Comparison of ENCODE assay signal across 25 mouse cellular contexts in genomic region chr19:47405548-47405947, GRCm38 (mm10). TPM values are rescaled to one million over a fixed set of nuclear protein-coding genes. Genes with fewer than 3 reads are reported as not detected.
A peak's percentile ranks its signal among the peaks of the same experiment; 100 is the strongest.
DNase-seq lines count a peak whose midpoint lies in the region; ATAC-seq and TF ChIP-seq lines count a peak whose summit lies in the region.
"Had no signal": no experiment of that assay in that cellular context is flagged by ENCODE, and none has a peak within 500 bp of the region (broad histone marks: within the 10 kb centered on the region; RNA-seq: fewer than 3 reads in every experiment).

No protein-coding gene starts in this region.

- no peak for TF ChIP-seq EP300 in liver, embryonic 14.5 days (IDR thresholded peaks at IDR 0.05; ENCODE audit: low read depth)
- TF ChIP-seq EP300 in liver, postnatal 0 days (IDR thresholded peaks at IDR 0.05; ENCODE audit: low read depth): no peak

- H3K4me1 ChIP-seq in liver, embryonic 13.5 days (replicated peaks): peaks cover 80% of the 10 kb centered on the region
- peaks cover 50% of the 10 kb centered on the region for H3K4me1 ChIP-seq in liver, embryonic 11.5 days (replicated peaks; ENCODE audit: control insufficient read depth, insufficient read depth, low read length)
- H3K4me1 ChIP-seq in liver, embryonic 14.5 days (replicated peaks; ENCODE audit: control insufficient read depth in 2 of 2, insufficient read depth in 2 of 2, low read length in 1 of 2): peaks cover 53 to 59% of the 10 kb centered on the region in 2 experiments
- H3K4me1 ChIP-seq in liver, postnatal 0 days (ENCODE audit: insufficient read depth): peaks cover 44% of the 10 kb centered on the region
- H3K4me1 ChIP-seq: forebrain, embryonic 13.5 days had no signal

- peak overlapping the region; percentile 35; the same call in 1 of the 2 replicates for H3K27ac ChIP-seq in gastrocnemius, adult 2 months
- peak overlapping the region; percentile 44 for H3K27ac ChIP-seq in liver, embryonic 13.5 days
- no peak overlapping the region for H3K27ac ChIP-seq in liver, embryonic 11.5 days (ENCODE audit: low read depth, low read length)
- peak overlapping the region; percentile 57 for H3K27ac ChIP-seq in liver, embryonic 14.5 days
- H3K27ac ChIP-seq in liver, postnatal 0 days (ENCODE audit: low read depth): peak overlapping the region; percentile 69
- H3K27ac ChIP-seq: forebrain, embryonic 10.5 days; forebrain, embryonic 13.5 days; heart, embryonic 15.5 days; hindbrain, embryonic 14.5 days; hindbrain, postnatal 0 days had no signal

- no peaks in the 10 kb centered on the region for H3K9me3 ChIP-seq in liver, embryonic 13.5 days (replicated peaks)
- no peaks in the 10 kb centered on the region for H3K9me3 ChIP-seq in liver, embryonic 11.5 days (ENCODE audit: control insufficient read depth, low read length)
- no peaks in the 10 kb centered on the region for H3K9me3 ChIP-seq in liver, embryonic 14.5 days (ENCODE audit: control insufficient read depth, low read length)
- H3K9me3 ChIP-seq in liver, postnatal 0 days (ENCODE audit: low read length): no peaks in the 10 kb centered on the region
- H3K9me3 ChIP-seq: forebrain, embryonic 10.5 days; heart, embryonic 15.5 days had no signal

- no peak overlapping the region for H3K4me2 ChIP-seq in liver, embryonic 13.5 days
- no peak overlapping the region for H3K4me2 ChIP-seq in liver, embryonic 11.5 days
- no peak overlapping the region for H3K4me2 ChIP-seq in liver, embryonic 14.5 days (ENCODE audit: low read depth)
- H3K4me2 ChIP-seq in liver, postnatal 0 days (ENCODE audit: low read depth, low read length): no peak overlapping the region
- H3K4me2 ChIP-seq: forebrain, embryonic 13.5 days; heart, embryonic 12.5 days; heart, embryonic 15.5 days; hindbrain, embryonic 14.5 days had no signal

- H3K4me3 ChIP-seq in gastrocnemius, adult 2 months: no peak overlapping the region
- H3K4me3 ChIP-seq in liver, embryonic 13.5 days (replicated peaks): no peak overlapping the region
- H3K4me3 ChIP-seq in liver, embryonic 11.5 days (ENCODE audit: low read depth, low read length): no peak overlapping the region
- H3K4me3 ChIP-seq in liver, embryonic 14.5 days (ENCODE audit: insufficient read depth in 1 of 2, low read depth in 2 of 2, low read length in 2 of 2): no peak overlapping the region
- no peak overlapping the region for H3K4me3 ChIP-seq in liver, postnatal 0 days (ENCODE audit: low read depth, low read length)
- H3K4me3 ChIP-seq: forebrain, embryonic 10.5 days; forebrain, embryonic 13.5 days; heart, embryonic 12.5 days; heart, embryonic 15.5 days had no signal

- no peaks in the 10 kb centered on the region for H3K36me3 ChIP-seq in liver, embryonic 13.5 days
- H3K36me3 ChIP-seq in liver, embryonic 11.5 days (ENCODE audit: control insufficient read depth, insufficient read depth, low read length): no peaks in the 10 kb centered on the region
- no peaks in the 10 kb centered on the region for H3K36me3 ChIP-seq in liver, embryonic 14.5 days (replicated peaks; ENCODE audit: control insufficient read depth, insufficient read depth, low read depth)
- H3K36me3 ChIP-seq in liver, postnatal 0 days (replicated peaks; ENCODE audit: insufficient read depth, low read length): no peaks in the 10 kb centered on the region
- H3K36me3 ChIP-seq: forebrain, embryonic 10.5 days had no signal

- no peaks in the 10 kb centered on the region for H3K27me3 ChIP-seq in liver, embryonic 13.5 days
- H3K27me3 ChIP-seq in liver, embryonic 11.5 days (replicated peaks; ENCODE audit: control insufficient read depth, insufficient read depth, low read length): no peaks in the 10 kb centered on the region
- no peaks in the 10 kb centered on the region for H3K27me3 ChIP-seq in liver, embryonic 14.5 days (ENCODE audit: control insufficient read depth, insufficient read depth, low read length)
- H3K27me3 ChIP-seq in liver, postnatal 0 days (ENCODE audit: insufficient read depth, low read length): no peaks in the 10 kb centered on the region
- H3K27me3 ChIP-seq: forebrain, embryonic 13.5 days; heart, embryonic 12.5 days; heart, embryonic 15.5 days had no signal

- no peak for ATAC-seq in liver, embryonic 13.5 days (ENCODE audit: low read depth)
- ATAC-seq in liver, embryonic 11.5 days (replicated peaks; ENCODE audit: low FRiP score): no peak
- ATAC-seq in liver, embryonic 14.5 days (ENCODE audit: insufficient read depth): no peak
- no peak for ATAC-seq in liver, postnatal 0 days
- ATAC-seq: activated CD4-positive, CD25-positive, alpha-beta regulatory T cell, adult 4 months; forebrain, embryonic 13.5 days; forebrain, embryonic 16.5 days; hindbrain, postnatal 0 days had no signal

- intact Hi-C loops in gastrocnemius, adult 2 months (cut with DNase I): no loop called here

- H3K9ac ChIP-seq in liver, embryonic 13.5 days: no peak overlapping the region
- H3K9ac ChIP-seq in liver, embryonic 11.5 days (ENCODE audit: low read depth, low read length): no peak overlapping the region
- no peak overlapping the region for H3K9ac ChIP-seq in liver, embryonic 14.5 days (replicated peaks)
- H3K9ac ChIP-seq in liver, postnatal 0 days (replicated peaks): no peak overlapping the region
- H3K9ac ChIP-seq: forebrain, embryonic 13.5 days; heart, embryonic 12.5 days; heart, embryonic 15.5 days; hindbrain, embryonic 14.5 days had no signal

- no peak for TF ChIP-seq CTCF in gastrocnemius, adult 2 months (IDR thresholded peaks at IDR 0.05)
- no peak for TF ChIP-seq CTCF in liver, embryonic 14.5 days (IDR thresholded peaks at IDR 0.05; ENCODE audit: low read depth)
- TF ChIP-seq CTCF in liver, postnatal 0 days (IDR thresholded peaks at IDR 0.05; ENCODE audit: low read depth): no peak

- 71% methylated on average over 8 of the region's 8 CpGs for WGBS in liver, embryonic 13.5 days (ENCODE audit: insufficient replicate concordance)
- 77% methylated on average over 8 of the region's 8 CpGs for WGBS in liver, embryonic 11.5 days
- WGBS in liver, embryonic 14.5 days (ENCODE audit: insufficient replicate concordance): 66% methylated on average over 8 of the region's 8 CpGs
- WGBS in liver, postnatal 0 days (ENCODE audit: insufficient replicate concordance): 69% methylated on average over 8 of the region's 8 CpGs

- DNase-seq in gastrocnemius, adult 2 months: no peak
- DNase-seq in gastrocnemius, adult 18-20 months (ENCODE audit: low spot score): no peak
- no peak for DNase-seq in liver, embryonic 13.5 days
- DNase-seq in liver, embryonic 11.5 days (ENCODE audit: low spot score): no peak
- DNase-seq in liver, embryonic 14.5 days (ENCODE audit: low read depth in 3 of 3, low spot score in 3 of 3): no peak
- no peak for DNase-seq in liver, postnatal 0 days
- DNase-seq in lung, postnatal 14 days: no peak
- DNase-seq in yolk sac, embryonic 10.5 days (ENCODE audit: low spot score): no peak
- DNase-seq: adrenal gland, adult 8-10 months; adrenal gland, postnatal 25 days; cerebellum, adult 18-20 months; cerebellum, adult 9-10 months; cerebellum, postnatal 14 days; gastrocnemius, postnatal 25 days; heart, adult 11 months; heart, postnatal 10 days; heart, postnatal 4 days had no signal

RNA-seq across cellular contexts. Expression of gene Sh3pxd2a, which starts 58.7 kb away (rescaled TPM):
- 10 to 100 TPM; 37.7 to 44.7 TPM for total RNA-seq in gastrocnemius, adult 2 months (2021)
- total RNA-seq in gastrocnemius, adult 18-20 months (2021): 10 to 100 TPM; 32.8 to 42.6 TPM
- polyA plus RNA-seq in liver, embryonic 13.5 days (2015; fragmentation: Nextera tagmentation; extraction: Ambion mirVana): 0.54 and 0.62 TPM in 2 replicates
- 2.9 and 3.6 TPM in 2 replicates for polyA plus RNA-seq in liver, embryonic 11.5 days (2014; fragmentation: Nextera tagmentation; extraction: Ambion mirVana)
- polyA plus RNA-seq in liver, embryonic 14.5 days (2012; rRNA removed): 1.2 and 1.6 TPM in 2 replicates
- polyA plus RNA-seq in liver, embryonic 14.5 days (2014; fragmentation: Nextera tagmentation; extraction: Ambion mirVana): 0.50 and 0.67 TPM in 2 replicates
- 0.82 and 0.95 TPM in 2 replicates for polyA plus RNA-seq in liver, postnatal 0 days (2015; fragmentation: Nextera tagmentation; extraction: Ambion mirVana)
